25 mouse cellular contexts compared by ENCODE assay signal in the genomic region with DNA sequence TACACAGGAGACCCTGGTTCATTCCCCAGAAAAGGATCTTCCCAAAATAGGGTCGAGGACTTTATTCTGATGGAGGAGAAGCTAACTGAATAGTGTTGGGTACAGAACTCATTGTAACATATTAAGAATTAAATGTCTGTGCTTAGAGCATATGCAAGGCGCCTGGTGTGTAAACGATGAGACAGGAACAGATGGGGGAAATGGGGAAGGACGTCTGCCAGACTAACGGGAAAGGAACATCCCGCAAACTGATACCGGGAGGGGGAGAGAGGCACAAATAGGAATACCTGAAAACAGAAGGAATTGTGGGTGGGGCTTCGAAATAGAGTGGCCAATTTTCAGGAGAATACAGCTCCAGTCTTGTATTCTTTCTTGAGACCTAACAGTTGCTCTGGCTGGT.
DNase-seq lines count a peak whose midpoint lies in the region; TF ChIP-seq lines count a peak whose summit lies in the region.
"Had no signal": no experiment of that assay in that cellular context is flagged by ENCODE, and none has a peak within 500 bp of the region (broad histone marks: within the 10 kb centered on the region; RNA-seq: fewer than 3 reads in every experiment).

No protein-coding gene starts in this region.

- no peaks in the 10 kb centered on the region for H3K9me3 ChIP-seq in limb, embryonic 10.5 days (replicated peaks)
- H3K9me3 ChIP-seq: embryonic facial prominence, embryonic 13.5 days; hindbrain, embryonic 15.5 days; limb, embryonic 12.5 days; neural tube, embryonic 13.5 days had no signal

- no peaks in the 10 kb centered on the region for H3K36me3 ChIP-seq in limb, embryonic 10.5 days
- H3K36me3 ChIP-seq: embryonic facial prominence, embryonic 13.5 days; hindbrain, embryonic 15.5 days; limb, embryonic 12.5 days; midbrain, embryonic 10.5 days; neural tube, embryonic 13.5 days had no signal

- no peak overlapping the region for H3K4me3 ChIP-seq in gastrocnemius, adult 2 months
- no peak overlapping the region for H3K4me3 ChIP-seq in limb, embryonic 10.5 days
- H3K4me3 ChIP-seq: embryonic facial prominence, embryonic 13.5 days; erythroblast, embryonic 14.5 days; hindbrain, embryonic 15.5 days; left cerebral cortex, adult 2 months; limb, embryonic 12.5 days; midbrain, embryonic 10.5 days; myocyte; neural tube, embryonic 13.5 days had no signal

- 78% methylated on average over 8 of the region's 8 CpGs for WGBS in limb, embryonic 10.5 days

- intact Hi-C loops in gastrocnemius, adult 2 months (cut with DNase I) = no loop called here

- no peak for DNase-seq in gastrocnemius, adult 2 months
- DNase-seq in gastrocnemius, postnatal 25 days = no peak
- DNase-seq in right cerebral cortex, adult 18-20 months = peak; percentile 4
- no peak for DNase-seq in right cerebral cortex, postnatal 36 days (ENCODE audit: low spot score in 2 of 2)
- DNase-seq in layer of hippocampus, adult 11-12 months (ENCODE audit: low spot score) = peak; percentile 28
- peak; percentile 14 to 57 for DNase-seq in layer of hippocampus, postnatal 14 days (ENCODE audit: low spot score in 2 of 2)
- no peak for DNase-seq in limb, embryonic 10.5 days (ENCODE audit: low spot score)
- DNase-seq in testis, postnatal 10 days (ENCODE audit: low spot score) = no peak
- DNase-seq: adrenal gland, postnatal 36 days; cerebellum, adult 18-20 months; cerebellum, postnatal 36 days; embryo, embryonic 11 days; heart, postnatal 4 days; kidney, adult 8-10 months; kidney, postnatal 25 days; liver, postnatal 0 days; thymus, postnatal 36 days had no signal

- TF ChIP-seq CTCF in gastrocnemius, adult 2 months (IDR thresholded peaks at IDR 0.05) = no peak

- H3K27me3 ChIP-seq in limb, embryonic 10.5 days (ENCODE audit: low read depth, poor library complexity, severe bottlenecking) = peaks cover 14% of the 10 kb centered on the region; the same call in 1 of the 2 replicates
- H3K27me3 ChIP-seq: hindbrain, embryonic 15.5 days; neural tube, embryonic 13.5 days had no signal

- peaks cover 28% of the 10 kb centered on the region for H3K4me1 ChIP-seq in limb, embryonic 10.5 days

- H3K27ac ChIP-seq in gastrocnemius, adult 2 months = peak overlapping the region; percentile 63
- no peak overlapping the region for H3K27ac ChIP-seq in limb, embryonic 10.5 days
- H3K27ac ChIP-seq: embryonic facial prominence, embryonic 13.5 days; hindbrain, embryonic 15.5 days; left cerebral cortex, adult 2 months; neural tube, embryonic 13.5 days had no signal

Comparison
In these comparisons a context has a peak if more than half of its experiments do, and no peak if none do; other contexts are left out.
1. DNase-seq: peak in right cerebral cortex, adult 18-20 months (single experiment), layer of hippocampus, adult 11-12 months (single experiment) and layer of hippocampus, postnatal 14 days (2 of 2); none in gastrocnemius, adult 2 months (single experiment), gastrocnemius, postnatal 25 days (single experiment), right cerebral cortex, postnatal 36 days (0 of 2), limb, embryonic 10.5 days (single experiment) and testis, postnatal 10 days (single experiment).